Mouse (Mus musculus) limb, embryonic 13.5 days (tissue): ENCODE measurements at regions not wholly inside any gene's neighbourhood (a gene's known extent, or its start where the extent isn't known, plus 50 kb on each side); places are given as distances from the start of the nearest gene placed in this dataset.

Experiments
- ATAC-seq: fragments of 200-750 bp; cut with Nextera tagmentation; 2 replicates; pipeline ENCODE4 v1.8.0; 2017; ENCODE audit warnings: low read depth, moderate number of reproducible peaks, moderate TSS enrichment; ENCODE audit not compliant: low FRiP score
- H3K27ac ChIP-seq: fragments of 300-500 bp; sonication (generic); 2 replicates; pipeline ENCODE4 v1.5.1; 2015; ENCODE audit warnings: inconsistent platforms, mild to moderate bottlenecking, moderate library complexity
- H3K27me3 ChIP-seq: fragments of 300-500 bp; sonication (generic); 2 replicates; pipeline ENCODE4 v1.6.1; 2015; ENCODE audit warnings: mild to moderate bottlenecking, inconsistent platforms
- H3K36me3 ChIP-seq: fragments of 300-500 bp; sonication (generic); 2 replicates; pipeline ENCODE4 v1.6.1; 2015; ENCODE audit warnings: inconsistent platforms, mild to moderate bottlenecking, moderate library complexity
- H3K4me1 ChIP-seq: fragments of 300-500 bp; sonication (generic); 2 replicates; pipeline ENCODE4 v1.6.1; 2015; ENCODE audit warnings: inconsistent platforms
- H3K4me2 ChIP-seq: fragments of 300-500 bp; sonication (generic); replicated peaks from 2 replicates; pipeline ENCODE4 v1.6.1; 2015; ENCODE audit warnings: inconsistent platforms, mild to moderate bottlenecking, moderate library complexity
- H3K4me3 ChIP-seq: fragments of 300-500 bp; sonication (generic); 2 replicates; pipeline ENCODE4 v1.5.1; 2015; ENCODE audit warnings: moderate library complexity, mild to moderate bottlenecking, inconsistent platforms
- H3K9ac ChIP-seq: fragments of 300-500 bp; sonication (generic); 2 replicates; pipeline ENCODE4 v1.6.1; 2015; ENCODE audit warnings: mild to moderate bottlenecking, inconsistent platforms
- H3K9me3 ChIP-seq: fragments of 300-500 bp; sonication (generic); 2 replicates; pipeline ENCODE4 v1.6.1; 2016; ENCODE audit warnings: inconsistent platforms
- WGBS: fragments of 180-500 bp; shearing (Covaris S2); methylation state at CpG from one replicate; pipeline ENCODE4 v1.1.7; 2015; 5-methylcytosine and 5-hydroxymethylcytosine counted together

DNA sequence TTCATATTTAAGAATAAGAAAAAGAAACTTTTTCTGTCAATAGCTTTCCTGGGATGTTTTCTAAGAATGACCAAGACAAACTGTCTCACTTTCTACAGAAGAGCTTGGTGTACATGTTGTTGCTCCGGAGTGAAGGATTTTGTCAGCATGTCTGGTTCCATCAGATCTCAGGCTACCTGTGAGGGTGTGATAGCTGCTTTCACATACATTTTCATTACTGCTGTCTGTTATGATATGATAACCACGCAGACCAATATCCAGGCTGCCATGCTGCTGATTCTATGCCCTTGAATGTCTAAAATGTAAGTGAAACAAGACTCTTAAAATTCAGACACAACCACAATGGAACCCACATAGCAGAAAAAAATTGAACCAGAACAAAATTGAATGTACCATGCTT is 1036.6 kb upstream of the Lcorl start:
- H3K27ac ChIP-seq, result no peak overlapping the region
- H3K27me3 ChIP-seq, result no peaks in the 10 kb centered on the region
- no peak overlapping the region for H3K9ac ChIP-seq
- no peak overlapping the region for H3K4me3 ChIP-seq
- no peaks in the 10 kb centered on the region for H3K4me1 ChIP-seq
- no peak for ATAC-seq
- no peaks in the 10 kb centered on the region for H3K9me3 ChIP-seq
- no peaks in the 10 kb centered on the region for H3K36me3 ChIP-seq
- H3K4me2 ChIP-seq, result no peak overlapping the region
- 84% methylated on average over 2 of the region's 2 CpGs for WGBS

DNA sequence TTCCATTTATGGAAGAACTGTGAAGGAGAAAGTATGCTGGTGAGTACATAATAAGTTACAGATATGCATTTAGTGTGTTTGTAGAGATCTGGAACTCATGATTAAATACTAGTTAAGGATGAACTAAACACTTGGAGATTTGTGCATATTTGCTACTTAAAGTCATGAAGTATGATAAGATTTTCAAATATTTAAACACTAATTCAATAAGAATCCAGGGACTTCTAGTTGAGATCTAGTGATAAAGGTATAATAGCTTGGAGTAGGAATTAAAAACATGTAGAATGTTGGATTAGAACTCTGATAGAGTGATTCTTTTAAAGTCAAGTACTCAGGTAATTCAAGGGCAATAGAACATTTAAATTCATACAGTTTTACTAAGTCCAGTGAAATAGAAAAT is 1026.5 kb upstream of the Lcorl start:
- Histone ChIP-seq H3K4me3 (no peak overlapping the region), H3K4me2 (no peak overlapping the region), H3K9ac (no peak overlapping the region), H3K4me1 (no peaks in the 10 kb centered on the region), H3K27ac (no peak overlapping the region), H3K9me3 (no peaks in the 10 kb centered on the region), H3K36me3 (no peaks in the 10 kb centered on the region), H3K27me3 (no peaks in the 10 kb centered on the region)
- ATAC-seq, result no peak

DNA sequence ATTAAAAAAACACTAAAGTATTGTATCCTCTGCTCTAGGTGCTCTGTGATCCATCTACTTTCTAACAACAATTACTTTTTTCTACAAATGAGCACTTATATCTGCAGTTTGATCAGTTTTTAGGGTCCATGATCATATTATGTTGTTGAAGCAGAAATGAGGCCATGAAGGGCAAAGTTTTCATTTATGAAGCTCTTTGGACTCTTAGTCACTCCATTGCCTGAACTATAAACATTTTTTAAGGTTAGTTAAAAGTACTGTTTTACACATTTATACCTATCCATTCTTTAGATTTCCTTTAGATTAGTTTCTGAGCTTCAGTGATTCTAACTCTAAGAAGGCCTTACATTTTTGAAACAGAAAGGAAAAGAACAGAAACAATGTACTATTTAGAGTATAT is 999.4 kb upstream of the Lcorl start:
- Histone ChIP-seq H3K9ac (no peak overlapping the region), H3K9me3 (no peaks in the 10 kb centered on the region), H3K4me1 (no peaks in the 10 kb centered on the region), H3K36me3 (no peaks in the 10 kb centered on the region), H3K4me2 (no peak overlapping the region), H3K27ac (no peak overlapping the region), H3K4me3 (no peak overlapping the region), H3K27me3 (no peaks in the 10 kb centered on the region)
- ATAC-seq, result no peak

DNA sequence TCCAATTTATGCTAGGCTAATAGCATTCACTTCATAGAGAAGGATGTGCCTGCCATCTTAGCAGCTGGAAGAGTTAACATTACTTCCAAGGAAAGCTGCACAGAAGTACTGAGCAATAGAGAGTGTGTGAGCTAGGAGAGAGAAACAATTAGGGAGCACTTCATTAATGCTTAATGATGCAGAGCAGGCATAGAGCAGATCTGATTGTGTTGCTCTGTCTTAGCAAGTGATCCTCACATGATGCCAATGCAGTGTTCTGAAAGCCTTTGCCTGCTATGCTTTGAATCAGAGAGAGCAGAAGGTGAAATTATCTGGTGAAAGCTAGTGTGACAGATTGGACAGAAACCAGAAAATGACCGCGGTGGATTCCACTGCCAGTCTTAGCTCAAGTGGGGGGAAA is 987.8 kb upstream of the Lcorl start:
- no peak overlapping the region for H3K4me3 ChIP-seq
- H3K4me2 ChIP-seq, result no peak overlapping the region
- H3K36me3 ChIP-seq, result no peaks in the 10 kb centered on the region
- H3K9ac ChIP-seq, result no peak overlapping the region
- WGBS, result 80% methylated on average over 2 of the region's 2 CpGs
- H3K4me1 ChIP-seq, result no peaks in the 10 kb centered on the region
- no peaks in the 10 kb centered on the region for H3K9me3 ChIP-seq
- no peaks in the 10 kb centered on the region for H3K27me3 ChIP-seq
- no peak for ATAC-seq
- H3K27ac ChIP-seq, result no peak overlapping the region

DNA sequence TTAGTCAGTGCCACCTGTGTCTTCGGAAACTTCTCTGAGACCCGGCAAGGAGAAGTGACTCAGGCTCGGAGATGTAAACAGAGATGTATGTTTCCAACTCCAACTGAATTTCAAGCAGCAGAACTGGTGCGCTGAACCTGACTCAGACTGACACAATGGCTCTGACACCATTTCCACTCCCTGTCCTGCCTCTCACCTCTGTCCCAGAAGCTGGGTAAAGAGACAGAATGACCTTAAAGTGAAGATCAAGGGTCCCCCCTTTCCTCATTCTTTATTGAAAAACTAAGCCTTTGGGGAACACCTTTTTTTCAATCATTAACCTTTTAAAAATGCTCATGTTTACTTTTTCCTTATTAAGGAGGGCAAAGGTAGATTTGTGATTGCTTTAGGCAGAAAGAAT is 979.4 kb upstream of the Lcorl start:
- WGBS, result 90% methylated on average over 4 of the region's 4 CpGs
- Histone ChIP-seq H3K27me3 (no peaks in the 10 kb centered on the region), H3K4me3 (no peak overlapping the region), H3K9ac (no peak overlapping the region), H3K4me1 (no peaks in the 10 kb centered on the region), H3K9me3 (no peaks in the 10 kb centered on the region), H3K36me3 (no peaks in the 10 kb centered on the region), H3K4me2 (no peak overlapping the region), H3K27ac (no peak overlapping the region)
- ATAC-seq, result no peak

DNA sequence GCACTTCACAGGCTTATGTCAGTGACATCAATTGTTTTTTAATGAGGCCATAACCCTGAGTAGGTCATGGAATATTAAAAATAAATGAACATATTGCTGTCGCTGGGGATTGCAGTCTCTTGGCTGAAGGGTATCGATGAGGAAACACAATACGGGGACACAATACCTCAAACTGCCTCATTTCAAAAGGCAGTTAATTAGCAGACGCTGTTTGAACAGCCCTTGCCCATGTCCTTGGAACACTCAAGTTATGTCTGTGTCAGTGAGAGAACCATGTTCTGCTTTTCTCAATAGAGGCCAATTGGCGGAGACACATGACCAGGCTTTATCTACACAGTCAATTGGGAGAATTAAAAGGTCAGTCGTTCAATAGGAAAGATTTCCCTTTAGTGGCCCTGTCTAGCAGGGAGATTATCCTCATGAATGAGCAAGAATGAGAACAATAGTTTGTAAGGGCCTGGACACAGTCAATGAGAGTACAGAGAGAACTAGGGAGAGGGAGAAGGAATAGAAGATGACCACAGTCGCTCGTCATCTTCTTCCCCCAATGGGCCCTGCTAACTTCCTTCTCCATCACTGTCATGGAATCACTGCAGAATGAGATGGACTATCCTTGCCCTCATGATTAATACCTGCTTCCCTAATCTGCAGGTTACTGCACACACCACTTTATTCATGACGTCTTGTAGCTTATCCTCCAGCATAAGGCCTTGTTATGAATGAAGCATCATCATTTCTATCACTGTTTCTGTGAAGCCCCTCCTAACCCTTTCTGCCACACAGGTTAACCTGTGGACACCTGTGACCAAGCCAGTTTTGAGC is 973.6 kb upstream of the Lcorl start:
- Histone ChIP-seq H3K27me3 (no peaks in the 10 kb centered on the region), H3K4me2 (no peak overlapping the region), H3K9ac (no peak overlapping the region), H3K4me1 (no peaks in the 10 kb centered on the region), H3K9me3 (no peaks in the 10 kb centered on the region), H3K4me3 (no peak overlapping the region), H3K36me3 (no peaks in the 10 kb centered on the region), H3K27ac (no peak overlapping the region)
- WGBS, result 73% methylated on average over 9 of the region's 9 CpGs
- ATAC-seq, result no peak

DNA sequence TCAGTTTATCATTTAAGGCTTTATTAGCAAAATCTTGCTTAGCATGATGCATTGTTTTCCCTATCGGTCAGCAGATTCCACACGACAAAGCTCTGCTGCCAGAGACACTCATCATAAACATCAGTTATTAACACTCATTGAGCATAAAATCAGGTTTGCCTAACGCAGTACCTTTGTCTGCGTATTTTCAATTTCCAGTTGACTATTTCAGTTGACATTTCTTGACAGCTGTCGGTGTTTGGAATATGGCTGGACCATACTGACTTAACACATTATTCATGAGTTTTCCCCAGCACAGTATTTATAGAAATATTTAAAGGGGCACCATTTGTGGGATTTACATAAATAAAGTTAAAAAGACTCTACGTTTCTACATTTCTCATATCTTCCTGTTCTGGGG is 972.7 kb upstream of the Lcorl start:
- H3K4me2 ChIP-seq, result no peak overlapping the region
- H3K9ac ChIP-seq, result no peak overlapping the region
- no peaks in the 10 kb centered on the region for H3K36me3 ChIP-seq
- no peaks in the 10 kb centered on the region for H3K27me3 ChIP-seq
- 0 out of 2 replicates have a peak, but pooled peaks cover 5% of the 10 kb centered on the region for H3K4me1 ChIP-seq
- no peak for ATAC-seq
- H3K4me3 ChIP-seq, result no peak overlapping the region
- H3K9me3 ChIP-seq, result no peaks in the 10 kb centered on the region
- no peak overlapping the region for H3K27ac ChIP-seq
- WGBS, result 80% methylated on average over 6 of the region's 6 CpGs

DNA sequence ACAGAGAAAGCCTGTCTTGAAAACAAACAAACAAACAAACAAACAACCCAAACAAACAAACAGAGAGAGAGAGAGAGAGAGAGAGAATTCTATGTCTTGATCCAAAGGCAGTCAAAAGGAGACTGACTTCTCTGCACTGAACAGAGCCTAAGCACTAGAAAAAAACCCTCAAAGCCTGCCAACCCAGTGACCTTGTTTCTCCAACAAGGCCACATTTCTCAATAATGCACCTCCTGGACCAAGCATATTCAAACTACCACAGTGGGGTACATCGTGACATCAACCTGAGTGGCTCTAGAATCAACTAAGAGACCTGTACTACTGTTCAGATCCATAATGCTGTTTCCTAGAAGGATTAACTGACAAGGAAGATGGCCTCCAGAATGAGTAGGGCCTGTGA is 969.0 kb upstream of the Lcorl start:
- Histone ChIP-seq H3K9me3 (no peaks in the 10 kb centered on the region), H3K27ac (no peak overlapping the region), H3K4me1 (peaks cover 10% of the 10 kb centered on the region), H3K4me3 (no peak overlapping the region), H3K36me3 (no peaks in the 10 kb centered on the region), H3K9ac (no peak overlapping the region), H3K27me3 (no peaks in the 10 kb centered on the region), H3K4me2 (no peak overlapping the region)
- 88% methylated on average over 1 of the region's 1 CpGs for WGBS
- ATAC-seq, result no peak

DNA sequence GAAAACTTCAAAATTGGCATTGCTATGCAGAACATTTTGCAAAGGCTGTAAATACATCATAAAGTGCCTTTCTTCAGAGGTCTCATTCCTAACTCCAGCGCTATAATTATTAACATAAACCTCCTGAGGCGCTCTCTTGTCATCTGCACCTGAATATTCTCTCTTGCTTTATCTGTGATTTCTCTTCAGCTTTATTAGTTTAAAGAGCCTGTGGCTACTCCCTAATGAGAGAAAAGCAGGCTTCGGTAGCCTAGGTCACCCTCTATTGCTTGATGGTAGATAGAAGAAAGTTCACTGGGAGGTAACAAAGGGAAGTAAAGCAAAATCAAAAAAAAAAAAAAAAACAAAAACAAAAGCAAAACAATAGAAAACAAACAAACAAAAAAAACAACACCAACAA is 967.5 kb upstream of the Lcorl start:
- Histone ChIP-seq H3K27me3 (no peaks in the 10 kb centered on the region), H3K4me1 (peaks cover 10% of the 10 kb centered on the region), H3K4me3 (no peak overlapping the region), H3K9ac (no peak overlapping the region), H3K9me3 (no peaks in the 10 kb centered on the region), H3K27ac (no peak overlapping the region), H3K36me3 (no peaks in the 10 kb centered on the region), H3K4me2 (no peak overlapping the region)
- ATAC-seq, result peak; percentile 57; the same call in 1 of the 2 replicates
- 29% methylated on average over 3 of the region's 3 CpGs for WGBS

DNA sequence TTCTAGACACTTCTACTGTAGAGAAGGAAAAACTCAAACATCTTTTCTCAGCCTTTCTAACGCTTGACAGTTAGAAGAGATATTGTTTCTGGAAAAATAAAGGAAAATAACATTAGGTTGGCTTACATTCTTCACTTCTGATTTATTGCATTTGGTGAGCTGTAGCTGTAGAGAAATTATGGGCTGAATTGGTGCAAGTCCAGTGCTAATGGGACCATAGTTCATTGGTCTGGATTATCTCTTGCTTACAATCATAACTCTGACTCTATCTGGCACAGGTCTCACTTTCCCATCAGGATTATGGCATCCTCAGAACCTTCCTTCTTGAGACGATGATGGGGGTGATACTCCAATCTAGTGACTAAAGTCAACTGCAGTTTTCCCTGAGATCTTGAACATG is 937.7 kb upstream of the Lcorl start:
- Histone ChIP-seq H3K36me3 (no peaks in the 10 kb centered on the region), H3K4me2 (no peak overlapping the region), H3K9ac (no peak overlapping the region), H3K27me3 (no peaks in the 10 kb centered on the region), H3K27ac (peak overlapping the region; percentile 44; the same call in 1 of the 2 replicates), H3K4me3 (no peak overlapping the region), H3K4me1 (peaks cover 23% of the 10 kb centered on the region), H3K9me3 (no peaks in the 10 kb centered on the region)
- 88% methylated on average over 2 of the region's 2 CpGs for WGBS
- ATAC-seq, result no peak

DNA sequence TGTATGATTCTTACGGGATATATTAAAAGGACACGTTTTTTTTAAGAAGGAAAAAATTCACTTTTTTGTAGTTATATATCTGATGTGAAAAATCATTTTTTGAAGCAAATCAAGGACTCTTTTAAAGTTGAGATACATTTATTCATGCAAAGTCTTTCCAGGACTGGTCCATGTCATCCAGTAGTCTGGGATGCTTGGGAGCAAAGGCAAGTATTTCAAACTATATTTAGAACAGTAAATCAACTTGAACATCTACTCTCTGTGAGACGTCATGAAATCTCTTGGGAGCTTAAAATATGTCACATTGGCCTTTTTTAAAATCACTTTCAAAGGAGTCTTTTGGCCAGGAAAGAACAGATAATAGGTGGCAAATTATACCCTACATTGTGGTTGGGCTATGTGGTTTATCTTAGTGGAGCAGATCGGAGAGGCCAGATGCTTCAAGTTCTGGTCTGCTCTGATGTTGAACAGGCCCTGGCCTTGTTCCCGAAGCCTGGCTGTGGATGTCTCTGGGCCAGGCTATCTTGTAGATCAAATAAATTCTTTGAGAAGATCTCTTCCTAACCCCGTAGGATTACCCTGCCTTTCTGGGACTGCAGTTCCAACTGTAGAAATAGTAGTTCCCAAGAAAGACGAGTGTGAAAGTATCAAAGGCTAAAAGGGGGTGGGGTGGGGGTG is 936.8 kb upstream of the Lcorl start:
- Histone ChIP-seq H3K9me3 (no peaks in the 10 kb centered on the region), H3K36me3 (no peaks in the 10 kb centered on the region), H3K4me3 (no peak overlapping the region), H3K27ac (no peak overlapping the region), H3K9ac (no peak overlapping the region), H3K27me3 (no peaks in the 10 kb centered on the region), H3K4me2 (no peak overlapping the region), H3K4me1 (peaks cover 23% of the 10 kb centered on the region)
- 0 out of 2 replicates have a peak, but pooled peaks have one; percentile 24 for ATAC-seq
- 56% methylated on average over 7 of the region's 7 CpGs for WGBS

DNA sequence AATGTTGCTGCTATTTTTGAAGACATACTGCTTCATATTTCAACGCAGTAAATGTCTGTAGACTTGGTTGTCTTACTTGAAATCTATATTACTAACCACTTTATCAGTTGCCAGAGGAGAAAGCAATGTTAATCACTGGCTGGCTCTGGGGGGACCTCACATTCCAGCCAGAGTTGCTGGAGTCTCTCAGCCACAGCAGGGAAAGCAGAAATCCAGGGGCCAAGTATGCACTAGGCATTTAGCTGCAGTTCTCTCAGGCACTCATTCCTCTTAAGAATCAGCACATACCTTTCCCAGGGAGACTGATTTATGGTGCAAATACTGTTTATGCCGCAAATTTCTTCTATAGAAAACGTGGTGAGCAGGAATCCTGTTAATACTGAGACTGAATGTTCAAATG is 933.6 kb upstream of the Lcorl start:
- peak; percentile 70; the same call in 1 of the 2 replicates for ATAC-seq
- Histone ChIP-seq H3K9ac (no peak overlapping the region), H3K4me1 (peaks cover 31% of the 10 kb centered on the region), H3K9me3 (no peaks in the 10 kb centered on the region), H3K36me3 (no peaks in the 10 kb centered on the region), H3K27ac (no peak overlapping the region), H3K4me2 (no peak overlapping the region), H3K4me3 (no peak overlapping the region), H3K27me3 (no peaks in the 10 kb centered on the region)
- 39% methylated on average over 3 of the region's 3 CpGs for WGBS

DNA sequence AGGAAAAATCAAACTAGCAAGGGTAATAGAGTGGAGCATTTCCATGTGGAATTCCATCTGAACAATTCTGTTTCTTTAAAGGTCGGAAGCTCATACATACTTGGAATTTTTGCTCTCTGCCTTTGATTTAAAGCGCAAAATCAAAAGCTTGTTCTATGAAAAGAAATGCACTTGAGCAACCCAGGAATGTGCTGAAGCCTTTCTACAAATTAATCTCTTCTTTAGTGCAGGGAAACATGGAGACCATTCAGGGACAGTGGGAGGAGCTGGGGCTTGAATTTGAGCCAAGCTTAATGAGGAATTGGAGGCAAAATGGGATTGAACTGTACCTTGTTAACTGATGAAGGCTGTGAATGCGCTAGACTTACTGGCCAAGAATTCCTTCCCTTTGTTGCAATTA is 933.1 kb upstream of the Lcorl start:
- ATAC-seq, result peak; percentile 70
- H3K9ac ChIP-seq, result no peak overlapping the region
- 35% methylated on average over 3 of the region's 3 CpGs for WGBS

More for the DNA sequence above, 933.1 kb upstream of the Lcorl start:
- Histone ChIP-seq H3K27ac (no peak overlapping the region), H3K36me3 (no peaks in the 10 kb centered on the region), H3K4me2 (no peak overlapping the region), H3K9me3 (no peaks in the 10 kb centered on the region), H3K27me3 (no peaks in the 10 kb centered on the region), H3K4me1 (peaks cover 31% of the 10 kb centered on the region), H3K4me3 (no peak overlapping the region)
